Mouse (Mus musculus): ENCODE measurements around the gene Foxq1. TPM values are rescaled to one million over a fixed set of nuclear protein-coding genes. Genes with fewer than 3 reads are reported as not detected.

Gene Foxq1
- total and polyA plus RNA-seq, 3 experiments, result 0.07 to 0.16 (median 0.13) TPM

DNA sequence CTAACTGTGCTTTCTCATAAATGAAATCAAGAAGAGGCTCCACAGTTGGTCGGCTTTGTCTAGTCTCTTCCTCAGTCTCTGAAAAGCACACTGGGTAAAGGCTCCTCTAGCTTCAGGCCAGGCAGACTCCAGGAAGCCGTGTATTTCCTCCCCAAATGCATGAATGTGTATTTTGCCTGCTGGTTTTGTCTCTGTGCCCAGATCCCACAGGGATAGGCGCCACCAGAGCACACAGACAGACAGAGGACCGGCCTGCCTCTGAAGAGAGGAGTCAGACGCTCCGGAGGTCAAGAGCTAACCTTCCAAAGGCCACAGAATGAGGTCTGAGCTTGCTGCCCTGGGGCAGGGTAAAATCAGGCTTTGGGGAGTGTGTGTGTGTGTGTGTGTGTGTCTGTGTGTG is 21.6 kb downstream of the Foxq1 start:
- H3K79me2 ChIP-seq (replicated peaks; ENCODE audit: control insufficient read depth, insufficient read depth, low read length), result no peaks in the 10 kb centered on the region
- intact Hi-C loops (cut with DNase I), result no loop called here
- DNase-seq, result no peak
- 37% methylated on average over 6 of the region's 6 CpGs for whole genome bisulfite sequencing
- H3K36me3 ChIP-seq (ENCODE audit: control insufficient read depth, insufficient read depth, low read length), result no peaks in the 10 kb centered on the region
- no peak overlapping the region for H3K4me3 ChIP-seq
- H3K27me3 ChIP-seq (ENCODE audit: control insufficient read depth, insufficient read depth, low read length), result no peaks in the 10 kb centered on the region
- no peak overlapping the region for H3K27ac ChIP-seq
- H3K9ac ChIP-seq (ENCODE audit: low read depth, low read length), result no peak overlapping the region
- TF ChIP-seq CTCF (IDR thresholded peaks at IDR 0.05) (no peak), EP300 (IDR thresholded peaks at IDR 0.05; ENCODE audit: insufficient read depth, low read depth, low read length) (no peak), POLR2A (IDR thresholded peaks at IDR 0.05; ENCODE audit: insufficient read depth, low read depth, low read length) (no peak)
- H3K4me1 ChIP-seq (ENCODE audit: control insufficient read depth, insufficient read depth, low read length), result no peaks in the 10 kb centered on the region

GRCm38 (mm10) chr13:31578389-31578788 is 22.5 kb downstream of the Foxq1 start:
- WGBS, result 76% methylated on average over 10 of the region's 10 CpGs
- H3K27ac ChIP-seq, result no peak overlapping the region
- DNase-seq, result no peak
- no peaks in the 10 kb centered on the region for H3K27me3 ChIP-seq (ENCODE audit: control insufficient read depth, insufficient read depth, low read length)
- no peak overlapping the region for H3K9ac ChIP-seq (ENCODE audit: low read depth, low read length)
- H3K36me3 ChIP-seq (ENCODE audit: control insufficient read depth, insufficient read depth, low read length), result no peaks in the 10 kb centered on the region
- H3K4me3 ChIP-seq, result no peak overlapping the region
- no peaks in the 10 kb centered on the region for H3K4me1 ChIP-seq (ENCODE audit: control insufficient read depth, insufficient read depth, low read length)
- TF ChIP-seq POLR2A (IDR thresholded peaks at IDR 0.05; ENCODE audit: insufficient read depth, low read depth, low read length) (no peak), EP300 (IDR thresholded peaks at IDR 0.05; ENCODE audit: insufficient read depth, low read depth, low read length) (no peak), CTCF (IDR thresholded peaks at IDR 0.05) (no peak)
- intact Hi-C loops (cut with DNase I), result no loop called here
- H3K79me2 ChIP-seq (replicated peaks; ENCODE audit: control insufficient read depth, insufficient read depth, low read length), result no peaks in the 10 kb centered on the region

DNA sequence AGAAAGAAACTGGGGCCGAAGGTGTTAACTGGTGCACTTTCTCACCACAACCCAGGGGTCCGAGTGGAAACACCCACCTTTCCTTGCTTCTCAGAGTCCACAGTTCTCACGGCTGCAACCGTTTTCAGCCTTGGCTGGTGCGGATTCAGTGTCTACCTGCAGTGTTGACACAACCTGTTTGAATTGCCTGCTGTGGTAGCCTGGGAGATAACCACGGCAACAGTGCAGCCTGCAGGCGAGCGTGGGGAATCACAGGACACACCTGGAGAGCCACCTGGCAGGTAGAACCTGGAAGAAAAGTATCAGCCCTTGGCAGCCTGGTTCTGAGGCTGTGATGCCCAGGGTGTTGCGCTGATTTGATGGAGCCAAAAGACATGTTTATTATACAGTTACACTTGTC is 23.9 kb downstream of the Foxq1 start:
- WGBS, result 69% methylated on average over 9 of the region's 9 CpGs
- TF ChIP-seq CTCF (IDR thresholded peaks at IDR 0.05), result no peak
- no peak for TF ChIP-seq POLR2A (IDR thresholded peaks at IDR 0.05; ENCODE audit: insufficient read depth, low read depth, low read length)
- no peak for TF ChIP-seq EP300 (IDR thresholded peaks at IDR 0.05; ENCODE audit: insufficient read depth, low read depth, low read length)

DNA sequence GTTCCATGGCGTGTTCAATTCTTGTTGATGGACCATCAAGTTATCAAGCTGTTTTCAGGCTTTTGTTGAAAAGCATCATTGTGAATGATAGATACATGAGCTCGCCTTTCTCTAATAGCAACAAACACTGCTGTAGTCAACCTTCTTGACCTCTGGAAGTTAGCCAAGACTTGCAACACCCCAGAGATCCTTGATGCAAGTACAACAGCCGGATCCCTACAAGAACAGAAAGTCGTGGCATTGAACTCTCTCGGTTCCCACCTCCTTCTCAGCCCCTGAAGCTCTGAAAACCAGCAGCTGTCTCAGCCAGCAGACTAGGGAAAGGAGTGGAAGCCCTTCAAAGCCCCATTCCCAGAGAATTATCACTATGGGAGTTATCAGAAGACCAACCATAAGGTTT is 31.4 kb downstream of the Foxq1 start:
- H3K27ac ChIP-seq, result no peak overlapping the region
- intact Hi-C loops (cut with DNase I), result no loop called here
- H3K9ac ChIP-seq (ENCODE audit: low read depth, low read length), result no peak overlapping the region
- H3K4me1 ChIP-seq (ENCODE audit: control insufficient read depth, insufficient read depth, low read length), result no peaks in the 10 kb centered on the region
- no peak overlapping the region for H3K4me3 ChIP-seq
- 43% methylated on average over 5 of the region's 5 CpGs for whole genome bisulfite sequencing
- DNase-seq, result no peak
- no peak for TF ChIP-seq CTCF (IDR thresholded peaks at IDR 0.05)
- TF ChIP-seq POLR2A (IDR thresholded peaks at IDR 0.05; ENCODE audit: insufficient read depth, low read depth, low read length), result no peak
- no peak for TF ChIP-seq EP300 (IDR thresholded peaks at IDR 0.05; ENCODE audit: insufficient read depth, low read depth, low read length)
- no peaks in the 10 kb centered on the region for H3K79me2 ChIP-seq (replicated peaks; ENCODE audit: control insufficient read depth, insufficient read depth, low read length)
- no peaks in the 10 kb centered on the region for H3K27me3 ChIP-seq (ENCODE audit: control insufficient read depth, insufficient read depth, low read length)
- H3K36me3 ChIP-seq (ENCODE audit: control insufficient read depth, insufficient read depth, low read length), result no peaks in the 10 kb centered on the region

More for the DNA sequence above, 23.9 kb downstream of the Foxq1 start:
- Histone ChIP-seq H3K27ac (no peak overlapping the region), H3K36me3 (ENCODE audit: control insufficient read depth, insufficient read depth, low read length) (no peaks in the 10 kb centered on the region), H3K79me2 (replicated peaks; ENCODE audit: control insufficient read depth, insufficient read depth, low read length) (no peaks in the 10 kb centered on the region), H3K4me3 (no peak overlapping the region), H3K27me3 (ENCODE audit: control insufficient read depth, insufficient read depth, low read length) (no peaks in the 10 kb centered on the region), H3K9ac (ENCODE audit: low read depth, low read length) (no peak overlapping the region), H3K4me1 (ENCODE audit: control insufficient read depth, insufficient read depth, low read length) (no peaks in the 10 kb centered on the region)
- no peak for DNase-seq
- intact Hi-C loops (cut with DNase I), result no loop called here

- Histone ChIP-seq H3K79me2 (replicated peaks; ENCODE audit: control insufficient read depth, insufficient read depth, low read length) (no peaks in the 10 kb centered on the region), H3K4me1 (ENCODE audit: control insufficient read depth, insufficient read depth, low read length) (no peaks in the 10 kb centered on the region), H3K36me3 (ENCODE audit: control insufficient read depth, insufficient read depth, low read length) (no peaks in the 10 kb centered on the region), H3K27ac (no peak overlapping the region), H3K27me3 (ENCODE audit: control insufficient read depth, insufficient read depth, low read length) (no peaks in the 10 kb centered on the region), H3K9ac (ENCODE audit: low read depth, low read length) (no peak overlapping the region), H3K4me3 (no peak overlapping the region)
- TF ChIP-seq CTCF (IDR thresholded peaks at IDR 0.05) (no peak), POLR2A (IDR thresholded peaks at IDR 0.05; ENCODE audit: insufficient read depth, low read depth, low read length) (no peak), EP300 (IDR thresholded peaks at IDR 0.05; ENCODE audit: insufficient read depth, low read depth, low read length) (no peak)
- 71% methylated on average over 5 of the region's 5 CpGs for WGBS
- intact Hi-C loops (cut with DNase I), result no loop called here
- DNase-seq, result no peak
Measured at GRCm38 (mm10) chr13:31599576-31599975, 43.6 kb downstream of the Foxq1 start.

- DNase-seq, result no peak
Measured at GRCm38 (mm10) chr13:31603964-31604363, 48.0 kb downstream of the Foxq1 start.

More at GRCm38 (mm10) chr13:31603964-31604363, 48.0 kb downstream of the Foxq1 start:
- Histone ChIP-seq H3K4me1 (ENCODE audit: control insufficient read depth, insufficient read depth, low read length) (no peaks in the 10 kb centered on the region), H3K36me3 (ENCODE audit: control insufficient read depth, insufficient read depth, low read length) (no peaks in the 10 kb centered on the region), H3K79me2 (replicated peaks; ENCODE audit: control insufficient read depth, insufficient read depth, low read length) (no peaks in the 10 kb centered on the region), H3K27ac (no peak overlapping the region), H3K27me3 (ENCODE audit: control insufficient read depth, insufficient read depth, low read length) (no peaks in the 10 kb centered on the region), H3K9ac (ENCODE audit: low read depth, low read length) (no peak overlapping the region), H3K4me3 (no peak overlapping the region)
- intact Hi-C loops (cut with DNase I), result no loop called here
- WGBS, result 82% methylated on average over 6 of the region's 6 CpGs
- TF ChIP-seq EP300 (IDR thresholded peaks at IDR 0.05; ENCODE audit: insufficient read depth, low read depth, low read length), result no peak
- TF ChIP-seq CTCF (IDR thresholded peaks at IDR 0.05), result no peak

Other genes starting within 250 kb of the Foxq1 start
- under 1 TPM in 1 of 2 experiments, not detected in 1; 0.08 TPM for gene A530084C06Rik, start 3.2 kb downstream of the Foxq1 start, total RNA-seq (2021)
- not detected in 2 replicates for gene A530084C06Rik, start 3.2 kb downstream of the Foxq1 start, polyA plus RNA-seq (2012; rRNA removed)
- gene Foxf2, start 69.7 kb downstream of the Foxq1 start, total RNA-seq (2021), result under 1 TPM in 1 of 2 experiments, not detected in 1; 0.10 TPM
- 0.09 and 0.27 TPM in 2 replicates for gene Foxf2, start 69.7 kb downstream of the Foxq1 start, polyA plus RNA-seq (2012; rRNA removed)